Mouse (Mus musculus) heart, embryonic 11.5 days (tissue): ENCODE measurements around the gene Cadm1. TPM values are rescaled to one million over a fixed set of nuclear protein-coding genes. Genes with fewer than 3 reads are reported as not detected.

Source experiments
- ATAC-seq: fragments of 200-750 bp; cut with Nextera tagmentation; replicated peaks from 2 replicates; pipeline ENCODE4 v1.8.0; 2017; ENCODE audit warnings: moderate library complexity; ENCODE audit not compliant: insufficient number of reproducible peaks, low FRiP score, low TSS enrichment
- H3K27ac ChIP-seq: fragments of 300-500 bp; sonication (generic); 2 replicates; pipeline ENCODE4 v1.5.1; 2014; ENCODE audit warnings: mild to moderate bottlenecking, low read depth, low read length
- H3K27me3 ChIP-seq: fragments of 300-500 bp; sonication (generic); 2 replicates; pipeline ENCODE4 v1.6.1; 2014; ENCODE audit warnings: mild to moderate bottlenecking, low read length, mixed read lengths; ENCODE audit not compliant: control insufficient read depth, insufficient read depth
- H3K36me3 ChIP-seq: fragments of 300-500 bp; sonication (generic); 2 replicates; pipeline ENCODE4 v1.6.1; 2014; ENCODE audit warnings: mild to moderate bottlenecking, low read length, moderate library complexity, mixed read lengths; ENCODE audit not compliant: control insufficient read depth, insufficient read depth
- H3K4me1 ChIP-seq: fragments of 300-500 bp; sonication (generic); 2 replicates; pipeline ENCODE4 v1.6.1; 2014; ENCODE audit warnings: low read length; ENCODE audit not compliant: control insufficient read depth, insufficient read depth
- H3K4me2 ChIP-seq: fragments of 300-500 bp; sonication (generic); 2 replicates; pipeline ENCODE4 v1.6.1; 2014; ENCODE audit warnings: mild to moderate bottlenecking, moderate library complexity
- H3K4me3 ChIP-seq: fragments of 300-500 bp; sonication (generic); 2 replicates; pipeline ENCODE4 v1.5.1; 2014; ENCODE audit warnings: low read depth, low read length
- H3K9ac ChIP-seq: fragments of 300-500 bp; sonication (generic); 2 replicates; pipeline ENCODE4 v1.6.1; 2014; ENCODE audit warnings: mild to moderate bottlenecking, low read depth, low read length, moderate library complexity
- H3K9me3 ChIP-seq: fragments of 300-500 bp; sonication (generic); replicated peaks from 2 replicates; pipeline ENCODE4 v1.6.1; 2016; ENCODE audit warnings: low read length; ENCODE audit not compliant: control insufficient read depth
- WGBS: fragments of 180-500 bp; shearing (Covaris S2); extraction: QIAGEN DNeasy Blood & Tissue Kit; methylation state at CpG from one replicate; pipeline ENCODE4 v1.1.7; 2014; ENCODE audit not compliant: insufficient replicate concordance; 5-methylcytosine and 5-hydroxymethylcytosine counted together
- polyA plus RNA-seq: library from polyadenylated mRNA; unstranded; fragments of >200 nt; fragmentation: Nextera tagmentation; extraction: Ambion mirVana; gene quantifications from 2 replicates; pipeline ENCODE4 v1.2.1, GENCODE M21; 2014

Cadm1 gene
- polyA plus RNA-seq, 1 experiment from 2014 or later: 30.3 TPM

DNA sequence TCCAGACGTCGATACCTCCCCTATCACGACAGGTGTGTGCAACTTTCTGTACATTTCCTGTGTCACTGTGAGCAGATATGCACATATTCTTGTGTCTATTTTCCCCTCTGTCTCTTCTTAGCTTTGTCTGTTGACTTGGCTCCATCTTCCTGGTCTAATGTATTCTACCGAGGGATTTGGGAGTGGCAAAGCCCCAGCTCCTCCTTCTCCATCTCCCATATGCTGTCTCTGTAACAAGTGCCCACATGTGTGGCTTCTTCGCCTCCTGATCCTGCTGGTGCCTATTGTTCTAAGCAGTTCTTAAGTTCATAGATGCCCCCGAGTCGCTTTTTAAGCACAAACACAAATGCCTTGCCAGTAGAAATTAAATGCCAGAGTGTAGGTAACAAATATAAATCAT, 223.2 kb downstream of the Cadm1 start:
- peaks cover 11% of the 10 kb centered on the region; the same call in 1 of the 2 replicates for H3K4me1 ChIP-seq
- H3K4me3 ChIP-seq: no peak overlapping the region
- no peaks in the 10 kb centered on the region for H3K9me3 ChIP-seq
- no peaks in the 10 kb centered on the region for H3K27me3 ChIP-seq
- ATAC-seq: no peak
- H3K9ac ChIP-seq: no peak overlapping the region
- 79% methylated on average over 7 of the region's 7 CpGs for WGBS
- H3K36me3 ChIP-seq: no peaks in the 10 kb centered on the region
- no peak overlapping the region for H3K4me2 ChIP-seq
- H3K27ac ChIP-seq: no peak overlapping the region

DNA sequence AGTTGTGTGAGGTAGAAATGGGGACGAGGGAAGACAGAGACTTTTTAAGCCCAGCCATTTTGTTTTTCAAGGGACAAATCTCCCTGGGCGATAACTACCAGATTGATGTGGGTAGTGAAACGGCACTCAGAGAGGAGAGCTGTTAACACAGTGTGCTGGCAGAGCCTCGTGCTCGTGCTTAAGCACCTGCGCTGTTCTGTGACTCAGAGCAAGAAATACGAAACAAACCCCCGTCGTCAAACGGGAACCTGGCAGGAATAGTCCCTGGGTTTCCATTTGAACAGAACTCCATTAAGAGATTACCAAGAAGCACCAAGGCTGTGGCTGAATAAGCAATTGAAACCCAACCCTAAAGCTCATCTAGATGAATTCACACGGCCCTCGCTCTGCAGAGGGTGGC, 225.1 kb downstream of the Cadm1 start:
- Histone ChIP-seq H3K9me3 (no peaks in the 10 kb centered on the region), H3K27me3 (no peaks in the 10 kb centered on the region), H3K9ac (no peak overlapping the region), H3K4me3 (no peak overlapping the region), H3K4me1 (peaks cover 11% of the 10 kb centered on the region; the same call in 1 of the 2 replicates), H3K36me3 (no peaks in the 10 kb centered on the region), H3K27ac (no peak overlapping the region), H3K4me2 (no peak overlapping the region)
- no peak for ATAC-seq
- WGBS: 51% methylated on average over 12 of the region's 12 CpGs

DNA sequence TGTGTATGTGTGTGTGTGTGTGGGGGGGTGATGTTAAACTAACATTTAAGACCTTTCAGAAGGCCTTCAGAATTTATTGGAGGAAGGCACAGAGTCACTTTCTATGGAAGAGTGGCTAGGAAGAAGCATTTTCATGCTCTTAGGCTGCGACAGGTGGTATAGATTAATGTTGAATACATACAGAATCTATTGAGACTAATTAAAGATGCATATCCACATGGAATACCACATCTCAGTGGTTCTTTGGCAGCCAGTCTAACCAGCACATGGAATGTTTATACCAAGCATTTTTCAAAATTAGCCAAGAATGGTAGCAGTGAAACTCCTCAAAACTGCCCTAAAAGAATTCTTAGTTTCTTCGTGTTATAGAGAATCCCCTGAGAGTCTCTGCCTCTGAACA, 227.8 kb downstream of the Cadm1 start:
- H3K4me2 ChIP-seq: no peak overlapping the region
- no peaks in the 10 kb centered on the region for H3K27me3 ChIP-seq
- H3K36me3 ChIP-seq: no peaks in the 10 kb centered on the region
- H3K4me1 ChIP-seq: no peaks in the 10 kb centered on the region
- no peak for ATAC-seq
- no peaks in the 10 kb centered on the region for H3K9me3 ChIP-seq
- H3K27ac ChIP-seq: no peak overlapping the region
- H3K4me3 ChIP-seq: no peak overlapping the region
- H3K9ac ChIP-seq: no peak overlapping the region
- WGBS: 84% methylated on average over 2 of the region's 2 CpGs

DNA sequence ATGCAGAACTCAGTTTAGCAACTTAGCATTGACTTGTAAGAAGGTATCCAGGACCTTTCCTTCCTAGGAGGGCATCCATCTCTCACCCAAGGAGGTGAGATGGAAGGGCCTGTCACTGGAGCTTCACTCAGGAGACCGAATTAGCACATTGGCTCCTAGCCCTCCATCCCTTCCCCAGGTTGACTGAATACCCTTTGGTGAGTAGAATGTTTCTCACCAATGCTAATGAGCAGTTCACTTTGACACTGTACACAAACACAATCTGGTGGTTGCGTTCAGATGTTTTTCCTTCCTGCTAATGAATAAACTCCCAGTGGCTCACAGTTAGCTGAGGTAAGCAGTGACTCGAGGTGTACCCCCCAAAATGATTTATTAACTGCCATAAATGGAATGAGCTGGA, 228.3 kb downstream of the Cadm1 start:
- Histone ChIP-seq H3K36me3 (no peaks in the 10 kb centered on the region), H3K4me1 (no peaks in the 10 kb centered on the region), H3K9me3 (no peaks in the 10 kb centered on the region), H3K27me3 (no peaks in the 10 kb centered on the region), H3K9ac (no peak overlapping the region), H3K4me2 (no peak overlapping the region), H3K4me3 (no peak overlapping the region), H3K27ac (no peak overlapping the region)
- no peak for ATAC-seq
- WGBS: 76% methylated on average over 3 of the region's 3 CpGs

DNA sequence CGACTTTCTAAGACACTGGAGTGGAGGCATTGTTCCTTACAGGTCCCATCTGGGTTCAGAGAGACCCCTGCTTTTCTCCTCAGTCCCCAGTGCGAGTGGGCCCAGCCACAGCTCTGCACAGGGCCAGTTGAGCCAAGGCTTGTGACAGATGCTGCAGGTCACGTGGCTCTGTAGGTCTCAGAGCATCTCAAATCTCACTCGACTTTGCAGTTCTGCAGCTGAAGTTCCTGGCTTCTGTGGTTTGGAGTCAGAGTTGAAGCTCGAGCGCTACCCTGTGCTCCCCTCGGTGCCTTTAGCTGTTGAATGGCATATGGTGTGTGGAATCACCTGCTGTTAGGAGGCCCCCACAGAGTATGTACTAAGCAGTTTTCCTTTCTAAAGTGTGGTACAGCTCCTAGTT, 229.8 kb downstream of the Cadm1 start:
- Histone ChIP-seq H3K36me3 (no peaks in the 10 kb centered on the region), H3K9ac (no peak overlapping the region), H3K4me1 (no peaks in the 10 kb centered on the region), H3K27ac (no peak overlapping the region), H3K4me2 (no peak overlapping the region), H3K27me3 (no peaks in the 10 kb centered on the region), H3K9me3 (no peaks in the 10 kb centered on the region), H3K4me3 (no peak overlapping the region)
- ATAC-seq: no peak
- 58% methylated on average over 7 of the region's 7 CpGs for WGBS

DNA sequence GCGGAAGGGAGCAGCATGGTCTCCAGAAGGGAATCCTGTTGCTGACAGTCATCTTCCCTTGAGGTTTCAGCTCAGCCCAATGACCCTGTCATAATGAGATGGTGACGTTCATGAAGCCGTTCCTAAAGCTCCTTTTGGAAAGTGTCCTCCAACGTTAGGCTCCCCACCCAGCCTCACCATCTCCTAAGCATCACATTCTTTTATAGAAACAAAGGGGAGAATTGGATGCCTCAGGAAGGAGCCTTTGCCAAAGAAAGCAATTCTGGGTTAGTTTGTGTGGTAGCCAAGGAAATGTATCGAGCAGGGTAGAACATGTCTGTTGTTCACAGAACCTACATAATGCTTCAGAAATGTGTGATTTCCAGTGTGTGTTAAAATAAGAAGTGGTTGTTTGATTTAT, 231.6 kb downstream of the Cadm1 start:
- Histone ChIP-seq H3K4me1 (no peaks in the 10 kb centered on the region), H3K9me3 (no peaks in the 10 kb centered on the region), H3K27me3 (no peaks in the 10 kb centered on the region), H3K4me3 (no peak overlapping the region), H3K36me3 (no peaks in the 10 kb centered on the region), H3K4me2 (no peak overlapping the region), H3K27ac (no peak overlapping the region), H3K9ac (no peak overlapping the region)
- 75% methylated on average over 5 of the region's 5 CpGs for WGBS
- no peak for ATAC-seq

DNA sequence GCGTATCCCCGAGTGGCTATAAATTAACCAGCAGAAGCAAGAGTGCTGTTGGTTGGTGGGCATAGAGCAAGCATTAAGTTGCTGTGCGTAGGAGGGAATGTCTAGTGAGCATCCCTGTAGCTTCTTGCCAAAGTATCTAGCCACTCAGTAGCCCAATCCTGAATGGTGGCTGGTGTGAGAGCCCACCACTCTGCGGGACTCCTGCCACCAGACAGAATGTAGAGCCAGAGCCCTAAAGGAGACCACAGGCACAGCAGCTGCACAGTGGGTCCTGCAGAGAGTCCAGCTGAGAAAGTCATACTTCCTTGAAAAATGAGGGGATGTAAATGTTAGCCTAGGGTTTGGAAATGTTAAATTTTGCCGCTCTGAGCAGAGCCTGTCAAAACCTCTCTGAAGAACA, 232.9 kb downstream of the Cadm1 start:
- Histone ChIP-seq H3K27me3 (no peaks in the 10 kb centered on the region), H3K9ac (no peak overlapping the region), H3K4me1 (no peaks in the 10 kb centered on the region), H3K4me3 (no peak overlapping the region), H3K9me3 (no peaks in the 10 kb centered on the region), H3K36me3 (no peaks in the 10 kb centered on the region), H3K4me2 (no peak overlapping the region), H3K27ac (no peak overlapping the region)
- no peak for ATAC-seq
- WGBS: 76% methylated on average over 5 of the region's 5 CpGs

DNA sequence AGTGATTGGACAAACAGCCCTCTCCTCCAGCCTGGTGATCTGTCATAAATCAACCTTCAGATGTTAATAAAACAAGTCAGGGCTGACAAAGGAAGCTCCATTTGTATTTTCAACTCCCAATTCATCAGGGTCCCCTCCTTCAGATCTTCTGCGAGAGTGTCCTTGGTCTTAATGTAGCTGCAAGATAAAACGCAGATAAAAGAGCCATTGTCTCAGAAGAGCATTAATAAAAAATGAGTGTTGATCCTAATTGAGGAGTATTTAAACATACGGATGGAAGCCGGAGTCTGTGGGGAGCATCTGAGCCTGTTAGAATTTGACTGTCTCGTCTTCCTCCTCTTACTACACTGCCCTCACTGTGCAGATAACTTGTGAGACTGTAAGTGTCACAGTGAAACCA, 234.9 kb downstream of the Cadm1 start:
- ATAC-seq: no peak
- no peaks in the 10 kb centered on the region for H3K27me3 ChIP-seq

DNA sequence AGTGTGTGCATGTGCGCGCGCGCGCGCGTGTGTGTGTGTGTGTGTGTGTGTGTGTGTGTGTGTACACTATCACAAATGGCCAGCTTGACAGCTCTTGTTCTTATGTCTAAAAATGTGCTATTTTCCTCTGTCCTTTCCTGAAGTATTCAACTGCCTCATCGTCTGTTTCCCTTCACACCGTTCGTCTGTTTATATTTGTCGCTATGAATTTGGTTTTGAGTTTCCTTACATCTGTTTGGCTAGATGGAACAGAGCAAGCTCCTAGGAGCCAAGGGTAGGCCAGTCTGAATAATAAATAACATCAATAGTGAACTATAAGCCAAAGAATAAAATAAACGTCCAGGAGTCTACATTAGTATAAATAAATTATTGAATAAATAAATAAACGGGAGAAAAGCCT, 235.3 kb downstream of the Cadm1 start:
- no peaks in the 10 kb centered on the region for H3K36me3 ChIP-seq
- H3K9ac ChIP-seq: no peak overlapping the region
- whole genome bisulfite sequencing: 79% methylated on average over 13 of the region's 13 CpGs
- no peak overlapping the region for H3K4me2 ChIP-seq
- no peaks in the 10 kb centered on the region for H3K9me3 ChIP-seq
- ATAC-seq: no peak
- H3K27ac ChIP-seq: no peak overlapping the region
- no peaks in the 10 kb centered on the region for H3K4me1 ChIP-seq
- H3K27me3 ChIP-seq: no peaks in the 10 kb centered on the region
- no peak overlapping the region for H3K4me3 ChIP-seq

More for the DNA sequence above, 234.9 kb downstream of the Cadm1 start:
- no peak overlapping the region for H3K4me2 ChIP-seq
- H3K9me3 ChIP-seq: no peaks in the 10 kb centered on the region
- H3K27ac ChIP-seq: no peak overlapping the region
- no peaks in the 10 kb centered on the region for H3K36me3 ChIP-seq
- no peak overlapping the region for H3K9ac ChIP-seq
- H3K4me1 ChIP-seq: no peaks in the 10 kb centered on the region
- 53% methylated on average over 5 of the region's 5 CpGs for WGBS
- H3K4me3 ChIP-seq: no peak overlapping the region
